Mouse (Mus musculus) layer of hippocampus, adult 6 months (tissue): ENCODE results near the gene Cplx3. TPM values are rescaled to one million over a fixed set of nuclear protein-coding genes. Genes with fewer than 3 reads are reported as not detected.

Experiments used
- long read RNA-seq, 2 experiments: library from polyadenylated mRNA; unstranded; transcript quantifications; one replicate each; pipeline ENCODE4 v2.0.0; 2019 to 2020
- polyA plus RNA-seq: library from polyadenylated mRNA; unstranded; fragments of <200 nt; fragmentation: Nextera tagmentation; gene quantifications from 2 replicates; pipeline ENCODE4 v1.2.3, GENCODE M21; 2021

The Cplx3 gene
- polyA plus RNA-seq, result 3.6 and 6.0 TPM in 2 replicates
- long read RNA-seq, experiment 1, transcript Cplx3-201 (3 exons, 2,859 nt), result major isoform, 7 of 7 reads
- long read RNA-seq, experiment 1, partial matches to known transcripts, result 0 of 7 reads
- long read RNA-seq, experiment 1, other reads (novel, unspliced or antisense), result 0 of 7 reads
- long read RNA-seq, experiment 2, transcript Cplx3-201 (3 exons, 2,859 nt), result major isoform, 29 of 30 reads
- long read RNA-seq, experiment 2, partial matches to known transcripts, result 0 of 30 reads
- long read RNA-seq, experiment 2, other reads (novel, unspliced or antisense), result 1 of 30 reads

DNA sequence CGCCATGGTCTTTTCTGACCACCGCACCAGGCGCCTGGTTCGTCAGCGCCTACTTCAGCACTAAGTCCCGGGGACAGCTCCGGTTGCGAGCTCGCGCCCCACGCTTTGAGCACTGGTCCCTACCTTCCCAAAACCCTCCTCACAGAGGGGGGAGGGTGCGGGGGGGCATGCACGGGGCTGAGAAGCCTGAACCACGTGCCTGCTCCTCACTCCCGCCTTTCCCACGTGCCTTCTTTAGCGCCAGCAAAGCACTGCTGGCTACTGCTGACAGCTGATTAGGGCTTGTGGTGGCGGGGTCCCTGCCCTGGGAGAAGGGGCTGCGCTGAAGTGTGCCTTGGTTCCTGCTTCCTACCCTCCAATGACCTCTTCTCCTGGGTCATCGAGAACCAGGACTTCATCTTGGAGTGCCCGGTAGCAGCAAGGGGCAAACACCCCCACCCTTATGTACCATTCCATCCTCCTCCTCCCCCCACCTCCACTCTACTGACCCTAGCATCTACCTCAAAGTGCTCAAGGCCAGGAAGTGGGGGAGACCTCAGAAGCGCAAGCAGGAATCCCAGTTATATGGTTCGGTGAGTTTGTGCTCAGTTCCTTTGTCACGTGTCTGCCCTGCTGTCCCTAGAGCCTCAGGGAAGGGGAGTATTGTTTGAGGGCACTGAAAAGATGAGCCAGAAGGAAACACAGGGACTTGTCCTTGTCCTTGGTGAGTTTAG lies at the start of gene Cplx3:
TSS of gene Cplx3 (minus strand) at position 143 of the 713 bp plus-strand sequence.

DNA sequence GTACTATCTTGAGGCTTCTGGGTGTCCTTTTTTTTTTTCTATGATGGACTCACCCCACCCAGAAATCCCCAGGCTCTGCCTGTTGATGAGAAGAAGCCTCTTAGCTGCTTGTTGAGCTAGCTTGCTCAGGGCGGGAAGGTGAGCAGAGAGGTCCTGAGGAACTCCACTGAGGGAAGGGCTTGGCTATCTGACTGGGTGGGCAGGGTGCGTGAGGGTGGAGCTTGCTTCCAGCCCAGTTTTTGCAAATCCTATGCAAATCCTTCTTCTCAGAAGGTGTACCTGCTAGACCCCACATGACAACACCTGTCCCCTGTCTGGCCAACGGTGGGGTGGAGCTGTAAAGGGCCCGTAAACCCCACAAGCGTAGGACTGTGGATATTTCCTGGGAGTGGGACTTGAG lies 47.2 kb upstream of the Cplx3 start, which contains the start of gene Csk:
TSS of gene Csk (minus strand) at position 349 of the 400 bp plus-strand sequence.

DNA sequence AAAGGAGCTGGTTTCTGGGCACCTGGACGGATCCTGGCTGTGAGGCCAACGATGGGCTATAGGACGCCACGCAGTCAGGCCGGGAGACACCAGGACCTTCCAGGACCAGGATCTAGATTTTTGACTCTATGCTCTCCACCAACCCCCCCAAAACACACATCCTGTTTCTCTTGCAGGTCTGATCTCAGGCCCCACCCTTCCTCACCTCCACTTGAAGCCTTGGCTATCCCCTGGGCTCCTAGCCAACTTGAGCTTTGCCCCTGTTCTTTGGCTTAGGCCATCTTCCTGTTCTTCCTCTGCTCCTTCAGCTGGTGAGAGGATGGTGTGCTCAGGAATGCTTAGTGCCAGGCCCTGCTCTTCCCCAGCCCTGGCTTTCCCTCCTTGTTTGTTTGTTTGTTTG lies 14.6 kb upstream of the Cplx3 start, which contains the start of gene Lman1l:
TSS of gene Lman1l (minus strand) at position 101 of the 400 bp plus-strand sequence.

GRCm38 (mm10) chr9:57589224-57590126 lies 16.6 kb downstream of the Cplx3 start, which contains the start of gene Ulk3:
Gene Ulk3 (plus strand): TSS chr9:57589452.

GRCm38 (mm10) chr9:57560861-57561710 lies 45.0 kb downstream of the Cplx3 start, which contains the start of gene Scamp2:
Gene Scamp2 (plus strand): TSS chr9:57560943.

GRCm38 (mm10) chr9:57552139-57552887 lies 53.8 kb downstream of the Cplx3 start, which contains the start of gene Mpi:
Gene Mpi (minus strand): TSS chr9:57552763.

Other genes with a start within 250 kb of the Cplx3 start
- gene Ppcdc, start 166.2 kb downstream of the Cplx3 start, polyA plus RNA-seq, result 16.6 and 17.1 TPM in 2 replicates
- gene Scamp5, start 138.2 kb downstream of the Cplx3 start, polyA plus RNA-seq, result 200 and 265 TPM in 2 replicates
- gene Rpp25, start 102.3 kb downstream of the Cplx3 start, polyA plus RNA-seq, result 17.8 and 20.5 TPM in 2 replicates
- gene Cox5a, start 85.0 kb downstream of the Cplx3 start, polyA plus RNA-seq, result 1,316 and 1,331 TPM in 2 replicates
- 9.8 and 11.6 TPM in 2 replicates for gene Fam219b, start 68.8 kb downstream of the Cplx3 start, polyA plus RNA-seq
- gene Mpi, start 53.5 kb downstream of the Cplx3 start, polyA plus RNA-seq, result 49.3 and 50.8 TPM in 2 replicates
- gene Scamp2, start 45.3 kb downstream of the Cplx3 start, polyA plus RNA-seq, result 33.9 and 37.4 TPM in 2 replicates
- 7.0 and 9.7 TPM in 2 replicates for gene Ulk3, start 16.8 kb downstream of the Cplx3 start, polyA plus RNA-seq
- not detected in 2 replicates for gene Lman1l, start 14.5 kb upstream of the Cplx3 start, polyA plus RNA-seq
- 3.8 and 4.6 TPM in 2 replicates for gene Csk, start 47.4 kb upstream of the Cplx3 start, polyA plus RNA-seq
- gene Cyp1a2, start 77.4 kb upstream of the Cplx3 start, polyA plus RNA-seq, result not detected in 2 replicates
- 0.10 TPM in 1 of 2 replicates, not detected in the other for gene Cyp1a1, start 81.6 kb upstream of the Cplx3 start, polyA plus RNA-seq
- gene Edc3, start 102.3 kb upstream of the Cplx3 start, polyA plus RNA-seq, result 9.3 and 9.9 TPM in 2 replicates
- gene Clk3, start 159.6 kb upstream of the Cplx3 start, polyA plus RNA-seq, result 27.9 and 34.7 TPM in 2 replicates
- gene Arid3b, start 230.5 kb upstream of the Cplx3 start, polyA plus RNA-seq, result 1.2 and 1.6 TPM in 2 replicates